Mouse (Mus musculus): ENCODE results near the gene Adar. TPM values are rescaled to one million over a fixed set of nuclear protein-coding genes. Genes with fewer than 3 reads are reported as not detected.
A peak's percentile ranks its signal among the peaks of the same experiment; 100 is the strongest.

Gene Adar
- polyA plus RNA-seq, 1 experiment from 2014 or later = 10.9 TPM

DNA sequence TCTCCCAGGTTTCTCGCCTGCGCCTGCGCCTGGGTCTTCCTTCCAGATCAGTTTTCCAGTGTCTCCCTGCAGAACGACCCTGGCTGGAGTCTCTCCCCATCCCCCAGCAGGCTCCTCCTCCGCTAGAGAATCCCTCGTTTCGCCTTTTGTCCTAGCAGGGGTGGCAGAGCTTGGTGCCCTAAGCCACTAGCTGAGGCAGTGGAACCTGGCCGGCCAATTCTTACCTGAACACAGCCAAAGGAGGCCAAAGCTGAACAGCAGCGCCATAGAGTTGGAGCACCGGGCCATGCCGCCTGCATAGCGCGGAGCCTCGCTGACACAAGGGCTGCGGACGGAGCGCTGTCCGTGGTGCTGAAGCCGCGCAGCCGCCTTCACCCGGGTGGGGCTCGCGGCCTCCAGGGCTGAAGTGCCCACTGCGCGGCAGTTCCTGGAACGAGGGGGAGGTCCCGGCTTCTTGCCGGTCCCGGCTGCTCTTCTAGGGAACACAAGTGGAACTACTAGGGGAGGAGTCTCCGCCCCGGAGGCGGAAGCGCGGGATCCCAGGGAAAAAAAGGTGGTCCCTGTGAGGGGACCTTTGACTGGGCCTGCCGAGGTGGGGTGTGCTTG, 49.4 kb downstream of the Adar start, which contains the start of gene Chrnb2:
Gene Chrnb2 (minus strand): TSS at position 514 of the 606 bp plus-strand sequence.
- peak; percentile 94 for ATAC-seq (ENCODE audit: low read depth)
- H3K9me3 ChIP-seq (ENCODE audit: control insufficient read depth, low read length) = no peaks in the 10 kb centered on the region
- peak within 1 kb of the TSS; percentile 36 for H3K4me2 ChIP-seq (ENCODE audit: low read depth, low read length)

DNA sequence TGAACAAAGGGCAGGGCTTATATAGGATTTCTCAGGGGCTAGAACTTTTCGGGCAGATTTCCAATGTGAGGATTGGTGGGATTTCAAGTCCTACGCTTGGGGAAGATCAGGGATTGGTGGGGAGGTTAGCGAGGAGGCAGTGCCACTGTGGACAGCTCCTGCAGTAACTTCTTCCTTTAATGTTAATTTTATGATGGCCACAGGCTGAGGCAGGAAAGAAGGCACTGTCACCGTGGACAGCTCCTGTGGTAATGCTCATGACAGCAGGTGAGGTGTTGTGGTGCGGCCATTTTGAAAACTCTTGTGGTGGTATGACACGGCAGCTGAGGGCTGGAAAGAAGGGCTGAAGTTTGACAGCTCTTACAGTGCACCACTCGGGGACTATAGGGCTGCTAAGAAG, 54.8 kb downstream of the Adar start:
- 62% methylated on average over 7 of the region's 7 CpGs for WGBS

More for the DNA sequence above, 49.4 kb downstream of the Adar start, which contains the start of gene Chrnb2:
- peaks cover 2% of the 10 kb centered on the region for H3K4me1 ChIP-seq (replicated peaks; ENCODE audit: control insufficient read depth, insufficient read depth, low read length)
- no peaks in the 10 kb centered on the region for H3K36me3 ChIP-seq (ENCODE audit: control insufficient read depth, insufficient read depth, low read length)
- no peak within 1 kb of the TSS for H3K27ac ChIP-seq (ENCODE audit: low read length)
- H3K4me3 ChIP-seq (ENCODE audit: low read length) = 0 out of 2 replicates have a peak within 1 kb of the TSS, but pooled peaks have one; percentile 12
- under 1% methylated on average over 36 of the region's 36 CpGs for WGBS
- H3K27me3 ChIP-seq (ENCODE audit: control insufficient read depth, insufficient read depth, low read depth, low read length) = no peaks in the 10 kb centered on the region; the same call in 1 of the 2 replicates
- H3K9ac ChIP-seq (ENCODE audit: low read length) = no peak within 1 kb of the TSS

DNA sequence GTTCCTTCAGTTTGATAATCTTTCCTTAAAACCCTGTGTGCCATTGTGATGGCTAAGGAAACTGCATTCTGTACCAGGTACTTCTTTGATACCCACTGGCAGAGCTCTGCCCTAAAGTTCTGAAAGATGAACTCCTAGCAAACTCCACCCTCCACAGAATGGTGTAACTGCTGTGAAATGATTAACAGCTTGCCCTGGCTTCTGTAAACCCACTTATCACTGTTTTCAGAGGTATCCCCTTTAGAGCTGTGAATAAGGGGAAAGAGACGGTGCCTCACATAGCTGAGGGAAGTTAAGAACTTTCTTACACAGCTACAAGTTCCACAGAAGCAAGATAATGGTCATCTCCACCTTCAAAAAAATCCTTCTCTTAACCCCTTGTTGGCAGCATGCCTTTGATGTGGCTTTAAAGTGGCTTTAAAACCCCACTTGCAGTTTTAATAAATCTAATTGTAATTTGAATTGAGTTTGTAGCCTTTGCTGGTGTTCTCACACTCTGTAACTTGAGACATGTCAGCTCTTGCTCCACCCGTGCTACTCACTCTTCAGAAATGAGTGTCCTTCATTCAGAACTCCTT, 55.7 kb downstream of the Adar start:
- Histone ChIP-seq H3K4me1 (replicated peaks; ENCODE audit: control insufficient read depth, insufficient read depth, low read length) (peaks cover 19% of the 10 kb centered on the region), H3K27me3 (ENCODE audit: control insufficient read depth, insufficient read depth, low read depth, low read length) (no peaks in the 10 kb centered on the region), H3K9me3 (ENCODE audit: control insufficient read depth, low read length) (no peaks in the 10 kb centered on the region), H3K4me2 (ENCODE audit: low read depth, low read length) (no peak overlapping the region), H3K27ac (ENCODE audit: low read length) (no peak overlapping the region), H3K4me3 (ENCODE audit: low read length) (no peak overlapping the region), H3K9ac (ENCODE audit: low read length) (no peak overlapping the region), H3K36me3 (ENCODE audit: control insufficient read depth, insufficient read depth, low read length) (no peaks in the 10 kb centered on the region)
- 28% methylated on average over 2 of the region's 2 CpGs for WGBS
- no peak for ATAC-seq (ENCODE audit: low read depth)

More for the DNA sequence above, 54.8 kb downstream of the Adar start:
- no peak for ATAC-seq (ENCODE audit: low read depth)
- H3K27ac ChIP-seq (ENCODE audit: low read length) = no peak overlapping the region
- H3K36me3 ChIP-seq (ENCODE audit: control insufficient read depth, insufficient read depth, low read length) = no peaks in the 10 kb centered on the region
- no peak overlapping the region for H3K4me3 ChIP-seq (ENCODE audit: low read length)
- H3K27me3 ChIP-seq (ENCODE audit: control insufficient read depth, insufficient read depth, low read depth, low read length) = no peaks in the 10 kb centered on the region; the same call in 1 of the 2 replicates
- H3K9me3 ChIP-seq (ENCODE audit: control insufficient read depth, low read length) = no peaks in the 10 kb centered on the region
- no peak overlapping the region for H3K4me2 ChIP-seq (ENCODE audit: low read depth, low read length)
- H3K4me1 ChIP-seq (replicated peaks; ENCODE audit: control insufficient read depth, insufficient read depth, low read length) = peaks cover 10% of the 10 kb centered on the region
- H3K9ac ChIP-seq (ENCODE audit: low read length) = no peak overlapping the region

DNA sequence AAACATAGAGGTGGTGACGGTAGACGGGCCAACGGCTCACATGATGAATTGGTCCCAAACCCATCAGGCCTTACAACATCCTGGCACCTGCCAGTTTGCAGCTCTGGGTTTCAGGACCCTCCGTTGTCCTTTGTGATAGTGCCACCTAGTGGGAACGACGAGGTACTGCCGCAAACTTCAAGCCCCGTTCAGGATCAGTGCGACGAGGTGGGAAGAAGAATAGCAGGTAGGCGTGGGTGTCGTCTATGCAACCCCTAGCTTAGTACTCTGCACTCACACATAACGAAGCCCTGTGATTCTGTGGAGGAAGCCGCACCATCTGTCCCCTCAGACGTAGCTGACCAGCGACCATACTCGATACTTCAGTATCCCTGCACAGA, 57.8 kb downstream of the Adar start:
- peak overlapping the region; percentile 98 for H3K27ac ChIP-seq (ENCODE audit: low read length)
- peaks cover 24% of the 10 kb centered on the region for H3K4me1 ChIP-seq (replicated peaks; ENCODE audit: control insufficient read depth, insufficient read depth, low read length)
- H3K9ac ChIP-seq (ENCODE audit: low read length) = peak overlapping the region; percentile 100
- WGBS = under 1% methylated on average over 17 of the region's 17 CpGs
- no peaks in the 10 kb centered on the region for H3K27me3 ChIP-seq (ENCODE audit: control insufficient read depth, insufficient read depth, low read depth, low read length)
- peaks cover 12% of the 10 kb centered on the region for H3K36me3 ChIP-seq (ENCODE audit: control insufficient read depth, insufficient read depth, low read length)
- peak overlapping the region; percentile 99 for H3K4me3 ChIP-seq (ENCODE audit: low read length)
- ATAC-seq (ENCODE audit: low read depth) = peak; percentile 56; the same call in 1 of the 2 replicates
- no peaks in the 10 kb centered on the region for H3K9me3 ChIP-seq (ENCODE audit: control insufficient read depth, low read length)
- H3K4me2 ChIP-seq (ENCODE audit: low read depth, low read length) = peak overlapping the region; percentile 97

DNA sequence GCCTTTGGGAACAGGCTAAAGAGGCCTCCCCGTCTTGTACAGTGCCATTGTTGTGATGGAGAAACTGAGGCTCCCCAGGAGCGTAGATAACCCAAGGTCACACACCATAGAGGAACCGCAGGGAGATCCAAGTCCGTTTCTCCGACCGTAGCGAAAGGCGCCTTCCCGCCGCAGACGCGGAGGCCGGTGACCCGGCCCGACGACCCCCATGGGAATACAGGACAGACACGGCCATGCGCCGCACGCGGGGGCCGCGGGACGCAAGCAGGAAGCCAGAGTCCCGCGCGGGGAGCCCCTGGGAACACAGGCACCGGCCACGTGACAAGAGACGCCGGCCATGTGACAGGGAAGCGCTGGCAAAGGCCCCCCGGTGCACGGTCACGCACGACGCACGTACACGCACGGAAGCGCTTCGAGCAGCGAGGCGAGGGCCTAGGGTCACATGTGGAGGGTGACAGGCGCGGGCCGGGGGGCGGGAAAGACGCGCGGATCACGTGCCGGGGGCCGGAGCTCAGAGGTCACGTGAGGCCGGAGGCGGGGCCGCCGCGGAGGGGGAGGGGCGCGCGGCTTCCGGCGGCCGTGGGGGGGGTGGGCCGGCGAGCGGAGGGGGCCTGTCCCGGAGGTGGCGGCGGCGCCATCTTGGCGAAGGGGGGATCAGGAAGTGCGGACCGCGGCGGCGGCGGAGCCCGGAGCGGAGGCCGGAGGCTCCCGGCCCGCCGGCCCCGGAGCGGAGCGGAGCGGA, 58.3 kb downstream of the Adar start, which contains the start of gene Ube2q1:
Gene Ube2q1 (plus strand): TSS at position 649 of the 742 bp plus-strand sequence.
- peak within 1 kb of the TSS; percentile 99 for H3K4me3 ChIP-seq (ENCODE audit: low read length)
- ATAC-seq (ENCODE audit: low read depth) = peak; percentile 95
- no peaks in the 10 kb centered on the region for H3K9me3 ChIP-seq (ENCODE audit: control insufficient read depth, low read length)
- peak within 1 kb of the TSS; percentile 98 for H3K27ac ChIP-seq (ENCODE audit: low read length)
- H3K36me3 ChIP-seq (ENCODE audit: control insufficient read depth, insufficient read depth, low read length) = peaks cover 15% of the 10 kb centered on the region
- peaks cover 24% of the 10 kb centered on the region for H3K4me1 ChIP-seq (replicated peaks; ENCODE audit: control insufficient read depth, insufficient read depth, low read length)
- H3K27me3 ChIP-seq (ENCODE audit: control insufficient read depth, insufficient read depth, low read depth, low read length) = no peaks in the 10 kb centered on the region
- peak within 1 kb of the TSS; percentile 97 for H3K4me2 ChIP-seq (ENCODE audit: low read depth, low read length)
- H3K9ac ChIP-seq (ENCODE audit: low read length) = peak within 1 kb of the TSS; percentile 100
- WGBS = 1% methylated on average over 55 of the region's 90 CpGs

DNA sequence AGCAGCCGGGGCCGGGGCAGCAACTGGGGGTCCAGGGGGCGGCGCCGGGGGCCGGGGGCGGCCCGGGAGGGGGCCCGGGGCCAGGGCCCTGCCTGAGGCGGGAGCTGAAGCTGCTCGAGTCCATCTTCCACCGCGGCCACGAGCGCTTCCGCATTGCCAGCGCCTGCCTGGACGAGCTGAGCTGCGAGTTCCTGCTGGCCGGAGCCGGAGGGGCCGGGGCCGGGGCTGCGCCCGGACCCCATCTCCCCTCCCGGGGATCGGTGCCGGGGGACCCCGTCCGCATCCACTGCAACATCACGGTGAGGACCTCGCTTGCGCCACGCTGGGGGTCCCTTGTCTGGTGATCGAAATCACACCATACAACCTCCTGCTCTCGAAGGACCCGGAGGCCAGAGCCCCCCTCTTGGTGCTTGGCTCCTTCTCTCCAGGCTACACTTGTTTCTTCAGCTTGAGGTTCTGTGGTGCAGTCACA, 59.0 kb downstream of the Adar start:
- H3K4me2 ChIP-seq (ENCODE audit: low read depth, low read length) = peak overlapping the region; percentile 97
- peak overlapping the region; percentile 100 for H3K9ac ChIP-seq (ENCODE audit: low read length)
- H3K36me3 ChIP-seq (ENCODE audit: control insufficient read depth, insufficient read depth, low read length) = peaks cover 21% of the 10 kb centered on the region
- WGBS = 0% methylated on average over 31 of the region's 37 CpGs
- peaks cover 24% of the 10 kb centered on the region for H3K4me1 ChIP-seq (replicated peaks; ENCODE audit: control insufficient read depth, insufficient read depth, low read length)
- peak overlapping the region; percentile 98 for H3K27ac ChIP-seq (ENCODE audit: low read length)
- peak overlapping the region; percentile 99 for H3K4me3 ChIP-seq (ENCODE audit: low read length)
- H3K9me3 ChIP-seq (ENCODE audit: control insufficient read depth, low read length) = no peaks in the 10 kb centered on the region
- no peaks in the 10 kb centered on the region for H3K27me3 ChIP-seq (ENCODE audit: control insufficient read depth, insufficient read depth, low read depth, low read length)
- peak; percentile 40 for ATAC-seq (ENCODE audit: low read depth)

DNA sequence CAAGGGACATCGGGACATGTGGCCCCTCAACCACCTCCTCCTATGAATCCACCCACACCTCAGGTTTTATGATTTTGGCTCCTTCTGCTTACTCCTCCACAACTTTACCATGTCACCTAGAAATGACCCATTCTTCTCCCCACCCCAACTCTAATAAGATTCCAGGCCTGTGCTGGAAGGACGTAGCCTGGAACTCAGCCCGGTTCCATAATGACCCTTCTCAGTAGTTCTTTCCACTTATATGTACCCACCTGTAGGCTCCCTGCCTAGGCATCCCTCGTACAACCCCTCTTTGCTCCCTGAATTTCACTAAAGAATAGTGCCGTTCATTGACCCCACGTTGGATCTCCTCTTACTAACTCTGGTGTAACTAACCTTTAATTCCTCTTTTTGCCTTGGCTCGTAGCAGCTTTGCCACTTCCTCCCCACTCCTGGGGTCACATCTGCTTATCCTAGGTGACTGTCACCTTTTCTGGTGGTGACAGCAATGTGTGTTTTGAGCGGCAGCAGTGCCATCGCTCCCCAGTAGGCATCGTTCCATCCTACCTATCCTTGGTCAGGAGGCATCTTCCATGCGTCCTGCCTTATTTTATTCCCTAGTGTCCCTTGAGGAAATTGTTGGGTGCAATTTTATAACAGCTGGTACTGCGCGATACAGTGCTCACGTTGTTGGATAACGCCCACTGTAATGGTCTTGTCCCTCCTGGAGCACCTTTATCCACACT, 59.6 kb downstream of the Adar start:
- no peaks in the 10 kb centered on the region for H3K9me3 ChIP-seq (ENCODE audit: control insufficient read depth, low read length)
- peak overlapping the region; percentile 99 for H3K4me3 ChIP-seq (ENCODE audit: low read length)
- peaks cover 24% of the 10 kb centered on the region for H3K4me1 ChIP-seq (replicated peaks; ENCODE audit: control insufficient read depth, insufficient read depth, low read length)
- H3K4me2 ChIP-seq (ENCODE audit: low read depth, low read length) = peak overlapping the region; percentile 97
- peaks cover 26% of the 10 kb centered on the region for H3K36me3 ChIP-seq (ENCODE audit: control insufficient read depth, insufficient read depth, low read length)
- peak overlapping the region; percentile 100 for H3K9ac ChIP-seq (ENCODE audit: low read length)
- H3K27me3 ChIP-seq (ENCODE audit: control insufficient read depth, insufficient read depth, low read depth, low read length) = no peaks in the 10 kb centered on the region
- ATAC-seq (ENCODE audit: low read depth) = no peak
- peak overlapping the region; percentile 98 for H3K27ac ChIP-seq (ENCODE audit: low read length)
- 29% methylated on average over 15 of the region's 15 CpGs for WGBS

DNA sequence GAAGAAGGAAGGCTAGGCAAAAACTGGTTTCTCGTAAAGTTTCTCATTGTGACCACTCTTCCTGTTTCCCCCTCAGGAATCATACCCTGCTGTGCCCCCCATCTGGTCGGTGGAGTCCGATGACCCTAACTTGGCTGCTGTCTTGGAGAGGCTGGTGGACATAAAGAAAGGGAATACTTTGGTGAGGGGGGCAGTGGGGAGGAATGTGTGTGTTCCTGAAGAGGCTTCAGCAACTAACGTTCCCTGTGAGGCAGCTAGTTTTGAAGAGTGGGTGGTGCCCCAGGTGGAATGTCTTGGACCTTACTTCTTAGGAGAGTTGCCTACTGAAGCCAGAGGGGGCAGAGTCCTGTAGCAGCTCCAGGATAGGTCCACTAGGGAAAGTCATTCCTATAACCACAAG, 61.2 kb downstream of the Adar start:
- no peak for ATAC-seq (ENCODE audit: low read depth)
- Histone ChIP-seq H3K4me1 (replicated peaks; ENCODE audit: control insufficient read depth, insufficient read depth, low read length) (peaks cover 24% of the 10 kb centered on the region), H3K27ac (ENCODE audit: low read length) (no peak overlapping the region), H3K4me3 (ENCODE audit: low read length) (no peak overlapping the region), H3K9ac (ENCODE audit: low read length) (no peak overlapping the region), H3K36me3 (ENCODE audit: control insufficient read depth, insufficient read depth, low read length) (peaks cover 39% of the 10 kb centered on the region), H3K4me2 (ENCODE audit: low read depth, low read length) (peak overlapping the region; percentile 97; the same call in 1 of the 2 replicates), H3K27me3 (ENCODE audit: control insufficient read depth, insufficient read depth, low read depth, low read length) (no peaks in the 10 kb centered on the region), H3K9me3 (ENCODE audit: control insufficient read depth, low read length) (no peaks in the 10 kb centered on the region)
- WGBS = 67% methylated on average over 4 of the region's 4 CpGs

All from lung, embryonic 16.5 days (tissue).